Mouse (Mus musculus): ENCODE results near the gene Cep290.

GRCm38 (mm10) chr10:100449394-100449793, 38.0 kb upstream of the Cep290 start:
- TF ChIP-seq CTCF (IDR thresholded peaks at IDR 0.05; ENCODE audit: low read depth) (peak; percentile 58), EP300 (optimal IDR thresholded peaks at IDR 0.05) (no peak)
